Mouse (Mus musculus): ENCODE measurements around the gene Slc26a9.

Slc26a9 gene

GRCm38 (mm10) chr1:131736494-131736893 is 7.3 kb upstream of the Slc26a9 start:
- DNase-seq (ENCODE audit: low spot score): no peak

GRCm38 (mm10) chr1:131737269-131737668 is 6.6 kb upstream of the Slc26a9 start:
- DNase-seq (ENCODE audit: low spot score): peak; percentile 84

- DNase-seq (ENCODE audit: low spot score): no peak
These were observed 5.1 kb upstream of the Slc26a9 start for GRCm38 (mm10) chr1:131738760-131739159.

GRCm38 (mm10) chr1:131739481-131740160 is 4.2 kb upstream of the Slc26a9 start:
- no peak for DNase-seq (ENCODE audit: low spot score)

- no peak for DNase-seq (ENCODE audit: low spot score)
These were observed 1.6 kb downstream of the Slc26a9 start for GRCm38 (mm10) chr1:131745391-131745790.

- DNase-seq (ENCODE audit: low spot score): no peak
These were observed 3.9 kb downstream of the Slc26a9 start for GRCm38 (mm10) chr1:131747761-131748160.

- no peak for DNase-seq (ENCODE audit: low spot score)
These were observed 4.8 kb downstream of the Slc26a9 start for GRCm38 (mm10) chr1:131748636-131749035.

GRCm38 (mm10) chr1:131749706-131750545 is 6.1 kb downstream of the Slc26a9 start:
- DNase-seq (ENCODE audit: low spot score): no peak

- no peak for DNase-seq (ENCODE audit: low spot score)
These were observed 7.5 kb downstream of the Slc26a9 start for GRCm38 (mm10) chr1:131751181-131751890.

GRCm38 (mm10) chr1:131751891-131752311 is 8.1 kb downstream of the Slc26a9 start:
- no peak for DNase-seq (ENCODE audit: low spot score)

- no peak for DNase-seq (ENCODE audit: low spot score)
These were observed 10.5 kb downstream of the Slc26a9 start for GRCm38 (mm10) chr1:131754212-131754829.

GRCm38 (mm10) chr1:131754916-131755315 is 11.1 kb downstream of the Slc26a9 start:
- peak; percentile 47 for DNase-seq (ENCODE audit: low spot score)

GRCm38 (mm10) chr1:131757211-131757610 is 13.4 kb downstream of the Slc26a9 start:
- peak; percentile 2 for DNase-seq (ENCODE audit: low spot score)

GRCm38 (mm10) chr1:131758796-131759195 is 15.0 kb downstream of the Slc26a9 start:
- no peak for DNase-seq (ENCODE audit: low spot score)

- DNase-seq (ENCODE audit: low spot score): peak; percentile 1
These were observed 16.0 kb downstream of the Slc26a9 start for GRCm38 (mm10) chr1:131759667-131760427.

GRCm38 (mm10) chr1:131760428-131760820 is 16.6 kb downstream of the Slc26a9 start:
- DNase-seq (ENCODE audit: low spot score): no peak

- peak; percentile 2 for DNase-seq (ENCODE audit: low spot score)
These were observed 17.4 kb downstream of the Slc26a9 start for GRCm38 (mm10) chr1:131761079-131761831.

GRCm38 (mm10) chr1:131763683-131764082 is 19.9 kb downstream of the Slc26a9 start:
- peak; percentile 5 for DNase-seq (ENCODE audit: low spot score)

- DNase-seq (ENCODE audit: low spot score): peak; percentile 2
These were observed 20.9 kb downstream of the Slc26a9 start for GRCm38 (mm10) chr1:131764581-131765338.
